Mouse (Mus musculus): Measurements from ENCODE around the gene Nmrk2.

DNA sequence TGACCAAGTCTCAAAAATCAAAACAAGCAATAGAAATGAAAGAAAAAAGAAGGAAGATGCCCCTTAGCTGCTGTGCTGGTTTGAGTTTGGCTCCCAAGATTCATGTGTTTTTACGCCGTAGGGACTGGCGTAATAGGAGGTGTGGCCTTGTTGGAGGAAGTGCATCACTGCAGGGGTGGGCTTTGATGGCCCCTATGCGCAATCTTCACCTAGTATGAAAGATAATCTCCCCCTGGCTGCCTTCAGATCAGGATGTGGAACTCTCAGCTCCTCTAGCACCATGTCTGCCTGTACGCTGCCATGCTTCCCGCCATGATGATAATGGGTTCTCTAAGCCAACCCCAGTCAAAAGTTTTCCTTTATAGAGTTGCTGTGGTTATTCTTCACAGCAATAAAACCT lies 14.4 kb upstream of the Nmrk2 start:
- TF ChIP-seq POLR2A (IDR thresholded peaks at IDR 0.05; ENCODE audit: insufficient read depth, low read length) = no peak
- TF ChIP-seq CTCF (IDR thresholded peaks at IDR 0.05; ENCODE audit: low read depth, low read length) = no peak

Measured in ES-Bruce4 (cell line).